Mouse (Mus musculus) liver, adult 2 months (tissue): ENCODE measurements at regions not wholly inside any gene's neighbourhood (a gene's known extent, or its start where the extent isn't known, plus 50 kb on each side); places are given as distances from the start of the nearest gene placed in this dataset.

ENCODE experiments used
- DNase-seq: peaks from one replicate; pipeline ENCODE4 v3.0.0-alpha.2; 2011; ENCODE audit warnings: low read depth, low spot score; ENCODE audit errors: extremely low read depth
- H3K27ac ChIP-seq: fragments of 200-500 bp; replicated peaks from 2 replicates; pipeline ENCODE4 v1.5.1; 2012; ENCODE audit warnings: low read depth, mild to moderate bottlenecking, control low read depth, inconsistent platforms, low read length; ENCODE audit not compliant: insufficient read depth
- H3K27me3 ChIP-seq: fragments of 200-500 bp; 2 replicates; pipeline ENCODE4 v1.6.1; 2012; ENCODE audit warnings: mild to moderate bottlenecking, moderate library complexity, low read length, inconsistent platforms; ENCODE audit not compliant: control insufficient read depth, insufficient read depth
- H3K36me3 ChIP-seq: fragments of 200-500 bp; 2 replicates; pipeline ENCODE4 v1.6.1; 2012; ENCODE audit warnings: low read length, inconsistent platforms; ENCODE audit not compliant: control insufficient read depth, insufficient read depth
- H3K4me1 ChIP-seq: fragments of 200-500 bp; 2 replicates; pipeline ENCODE4 v1.6.1; 2011; ENCODE audit warnings: low read length; ENCODE audit not compliant: control insufficient read depth, insufficient read depth
- H3K4me3 ChIP-seq: fragments of 200-500 bp; 2 replicates; pipeline ENCODE4 v1.5.1; 2011; ENCODE audit warnings: low read depth, mild to moderate bottlenecking, control low read depth, low read length, moderate library complexity; ENCODE audit not compliant: insufficient read depth
- H3K79me2 ChIP-seq: fragments of 200-500 bp; 2 replicates; pipeline ENCODE4 v1.6.1; 2012; ENCODE audit warnings: inconsistent platforms, mild to moderate bottlenecking, low read length, moderate library complexity; ENCODE audit not compliant: control insufficient read depth, insufficient read depth
- H3K9ac ChIP-seq: fragments of 200-500 bp; 2 replicates; pipeline ENCODE4 v1.6.1; 2012; ENCODE audit warnings: low read depth, mild to moderate bottlenecking, control low read depth, inconsistent platforms, low read length
- CTCF ChIP-seq: fragments of 200-500 bp; IDR thresholded peaks from 2 replicates; pipeline ENCODE4 v1.5.1; 2011; ENCODE audit warnings: low read depth, low read length, control low read depth
- POLR2A ChIP-seq: fragments of 200-500 bp; IDR thresholded peaks from 2 replicates; pipeline ENCODE4 v1.6.1; 2011; ENCODE audit warnings: low read length, control low read depth; ENCODE audit not compliant: insufficient read depth; ENCODE audit errors: extremely low read depth
- WGBS: fragments of 180-500 bp; shearing (Covaris S2); methylation state at CpG from one replicate; pipeline ENCODE4 v1.1.7; 2018; 5-methylcytosine and 5-hydroxymethylcytosine counted together

DNA sequence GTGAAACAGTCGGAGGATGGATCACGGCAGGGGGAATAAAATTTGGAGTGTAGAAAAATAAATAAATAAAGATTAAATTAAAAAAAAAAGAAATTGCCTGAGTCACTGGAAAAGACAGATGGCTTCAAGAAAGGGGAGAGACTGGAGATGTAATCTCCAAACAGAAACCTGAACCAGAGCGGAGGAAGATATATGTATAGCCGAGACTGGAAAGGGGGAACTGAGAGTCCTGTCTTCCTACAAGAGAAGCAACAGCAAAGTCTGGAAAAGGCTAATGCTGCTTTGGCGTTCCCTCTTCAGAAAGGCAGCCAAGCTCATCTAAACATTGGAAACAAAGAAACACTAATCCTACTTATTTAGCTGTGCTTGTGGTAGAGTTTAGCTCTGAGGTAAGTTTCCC lies 619.6 kb downstream of the Pom121l12 start:
- H3K79me2 ChIP-seq = no peaks in the 10 kb centered on the region
- no peak overlapping the region for H3K9ac ChIP-seq
- H3K36me3 ChIP-seq = no peaks in the 10 kb centered on the region
- no peaks in the 10 kb centered on the region for H3K27me3 ChIP-seq
- H3K4me1 ChIP-seq = no peaks in the 10 kb centered on the region
- no peak overlapping the region for H3K27ac ChIP-seq
- 80% methylated on average over 5 of the region's 5 CpGs for WGBS
- no peak overlapping the region for H3K4me3 ChIP-seq
- no peak for DNase-seq
- TF ChIP-seq CTCF (no peak), POLR2A (no peak)

DNA sequence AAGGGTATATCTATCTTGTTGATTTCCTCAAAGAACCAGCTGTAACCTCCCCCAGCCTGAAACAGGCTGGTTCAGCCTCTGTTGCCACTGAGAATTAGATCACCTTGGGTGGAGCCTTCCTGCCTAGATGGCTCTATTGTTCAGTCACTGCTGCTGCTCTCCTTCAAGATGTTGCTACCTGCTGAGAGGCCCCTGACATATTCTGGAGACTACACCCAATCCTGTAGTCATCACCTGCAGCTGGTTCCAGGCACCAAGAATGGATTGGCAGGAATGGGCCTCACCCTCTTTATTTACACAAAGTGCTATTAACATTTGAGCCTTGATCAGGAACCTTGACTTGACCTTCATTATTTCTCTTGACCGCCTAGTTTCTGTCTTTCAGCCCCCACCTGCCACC lies 622.8 kb downstream of the Pom121l12 start:
- DNase-seq = no peak
- no peaks in the 10 kb centered on the region for H3K27me3 ChIP-seq
- no peaks in the 10 kb centered on the region for H3K79me2 ChIP-seq
- H3K4me3 ChIP-seq = no peak overlapping the region
- no peaks in the 10 kb centered on the region for H3K4me1 ChIP-seq
- TF ChIP-seq POLR2A (no peak), CTCF (no peak)
- H3K27ac ChIP-seq = no peak overlapping the region
- no peaks in the 10 kb centered on the region for H3K36me3 ChIP-seq
- WGBS = 81% methylated on average over 1 of the region's 1 CpGs
- no peak overlapping the region for H3K9ac ChIP-seq

DNA sequence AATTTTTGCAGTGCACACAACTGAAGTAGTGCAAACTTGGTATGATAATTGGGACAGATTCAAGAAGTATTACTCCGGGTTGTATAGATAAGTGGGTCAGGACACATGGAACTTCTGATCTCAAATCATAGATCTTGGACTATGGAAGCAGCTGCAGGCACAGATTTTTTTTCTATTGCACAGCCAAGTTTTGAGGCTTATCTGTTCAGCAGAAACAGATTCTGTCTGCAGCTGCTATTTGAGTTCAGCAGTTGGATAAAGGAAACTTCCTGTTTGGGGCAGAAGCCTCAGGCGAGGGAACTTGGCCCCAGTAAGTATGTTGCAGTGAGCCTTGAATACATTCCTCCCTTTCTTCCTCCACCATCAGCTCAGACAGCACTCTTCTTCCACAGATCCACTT lies 650.9 kb downstream of the Pom121l12 start:
- Histone ChIP-seq H3K4me1 (no peaks in the 10 kb centered on the region), H3K36me3 (no peaks in the 10 kb centered on the region), H3K27me3 (no peaks in the 10 kb centered on the region), H3K4me3 (no peak overlapping the region), H3K79me2 (no peaks in the 10 kb centered on the region), H3K27ac (no peak overlapping the region), H3K9ac (no peak overlapping the region)
- 55% methylated on average over 2 of the region's 2 CpGs for whole genome bisulfite sequencing
- TF ChIP-seq CTCF (no peak), POLR2A (no peak)
- DNase-seq = peak; percentile 10

GRCm38 (mm10) chr11:15274043-15274773 lies 675.1 kb downstream of the Pom121l12 start:
- TF ChIP-seq CTCF (no peak), POLR2A (no peak)
- WGBS = 64% methylated on average over 3 of the region's 3 CpGs

DNA sequence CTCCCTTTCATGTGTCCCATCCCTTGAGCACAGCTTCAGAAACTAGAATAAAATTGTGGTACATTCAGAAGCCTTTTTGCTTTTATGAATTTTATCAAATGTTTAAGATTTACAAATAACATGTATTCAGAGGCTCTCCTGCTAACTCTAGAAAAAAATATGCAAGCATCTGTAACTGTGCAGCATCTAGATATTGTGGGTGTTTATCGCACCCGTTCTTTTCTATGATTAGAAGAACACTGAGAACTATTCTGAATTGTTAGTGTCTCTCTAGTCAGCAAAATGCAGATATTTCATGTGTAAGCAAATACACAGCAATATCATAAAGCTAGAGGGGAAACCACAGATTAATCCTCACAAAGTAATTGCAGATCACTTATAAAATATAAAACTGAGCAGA lies 709.4 kb downstream of the Pom121l12 start:
- Histone ChIP-seq H3K27me3 (no peaks in the 10 kb centered on the region), H3K27ac (no peak overlapping the region), H3K36me3 (no peaks in the 10 kb centered on the region), H3K9ac (no peak overlapping the region), H3K79me2 (no peaks in the 10 kb centered on the region), H3K4me3 (no peak overlapping the region), H3K4me1 (no peaks in the 10 kb centered on the region)
- 93% methylated on average over 2 of the region's 2 CpGs for WGBS
- TF ChIP-seq POLR2A (no peak), CTCF (no peak)
- no peak for DNase-seq

More at GRCm38 (mm10) chr11:15274043-15274773, 675.1 kb downstream of the Pom121l12 start:
- DNase-seq = no peak
- Histone ChIP-seq H3K9ac (no peak overlapping the region), H3K4me3 (no peak overlapping the region), H3K79me2 (no peaks in the 10 kb centered on the region), H3K27me3 (no peaks in the 10 kb centered on the region), H3K4me1 (no peaks in the 10 kb centered on the region), H3K27ac (no peak overlapping the region), H3K36me3 (no peaks in the 10 kb centered on the region)
